Mouse (Mus musculus) heart, embryonic 13.5 days (tissue): ENCODE measurements around the gene Cyp51. TPM values are rescaled to one million over a fixed set of nuclear protein-coding genes. Genes with fewer than 3 reads are reported as not detected.

Experiments used
- ATAC-seq: fragments of 200-750 bp; cut with Nextera tagmentation; 2 replicates; pipeline ENCODE4 v1.8.0; 2017; ENCODE audit warnings: moderate TSS enrichment; ENCODE audit not compliant: insufficient number of reproducible peaks, low FRiP score, low TSS enrichment; ENCODE audit errors: extremely low read depth
- H3K27ac ChIP-seq: fragments of 300-500 bp; sonication (generic); replicated peaks from 2 replicates; pipeline ENCODE4 v1.5.1; 2015; ENCODE audit warnings: moderate library complexity, mild to moderate bottlenecking, inconsistent platforms
- H3K27me3 ChIP-seq: fragments of 300-500 bp; sonication (generic); replicated peaks from 2 replicates; pipeline ENCODE4 v1.6.1; 2015; ENCODE audit warnings: mild to moderate bottlenecking, inconsistent platforms
- H3K36me3 ChIP-seq: fragments of 300-500 bp; sonication (generic); 2 replicates; pipeline ENCODE4 v1.6.1; 2015; ENCODE audit warnings: mild to moderate bottlenecking, inconsistent platforms
- H3K4me1 ChIP-seq: fragments of 300-500 bp; sonication (generic); 2 replicates; pipeline ENCODE4 v1.6.1; 2015; ENCODE audit warnings: inconsistent platforms
- H3K4me2 ChIP-seq: fragments of 300-500 bp; sonication (generic); 2 replicates; pipeline ENCODE4 v1.6.1; 2015; ENCODE audit warnings: inconsistent platforms, mild to moderate bottlenecking, moderate library complexity
- H3K4me3 ChIP-seq: fragments of 300-500 bp; sonication (generic); 2 replicates; pipeline ENCODE4 v1.5.1; 2015; ENCODE audit warnings: moderate library complexity, mild to moderate bottlenecking, inconsistent platforms
- H3K9ac ChIP-seq: fragments of 300-500 bp; sonication (generic); 2 replicates; pipeline ENCODE4 v1.6.1; 2015; ENCODE audit warnings: inconsistent platforms, mild to moderate bottlenecking, moderate library complexity
- H3K9me3 ChIP-seq: fragments of 300-500 bp; sonication (generic); 2 replicates; pipeline ENCODE4 v1.6.1; 2016; ENCODE audit warnings: inconsistent platforms
- WGBS: fragments of 180-500 bp; shearing (Covaris S2); methylation state at CpG from one replicate; pipeline ENCODE4 v1.1.7; 2015; ENCODE audit warnings: mixed read lengths; 5-methylcytosine and 5-hydroxymethylcytosine counted together
- polyA plus RNA-seq: library from polyadenylated mRNA; unstranded; fragments of >200 nt; fragmentation: Nextera tagmentation; extraction: Ambion mirVana; gene quantifications from 2 replicates; pipeline ENCODE4 v1.2.1, GENCODE M21; 2015

Gene Cyp51
- polyA plus RNA-seq, 1 experiment from 2014 or later = 33.1 TPM

DNA sequence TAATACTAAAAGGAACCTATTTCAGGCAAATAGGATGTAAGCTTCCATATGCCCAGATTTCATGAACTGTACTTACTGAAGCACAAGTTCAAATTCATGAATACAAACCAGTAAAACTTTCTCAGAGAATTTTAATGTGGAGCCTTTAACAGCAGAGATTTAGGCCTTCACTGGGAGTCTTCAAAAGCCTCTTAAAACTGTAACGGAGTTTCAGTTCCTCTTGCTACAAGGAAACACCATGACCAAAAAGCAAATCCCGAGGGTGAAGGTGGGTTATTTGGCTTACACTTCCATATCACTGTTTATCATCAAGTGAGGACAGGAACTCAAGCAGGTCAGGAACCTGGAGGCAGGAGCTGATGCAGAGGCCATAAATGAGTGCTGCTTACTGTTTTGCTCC is 23.0 kb downstream of the Cyp51 start:
- Histone ChIP-seq H3K27me3 (no peaks in the 10 kb centered on the region), H3K9ac (no peak overlapping the region), H3K4me3 (no peak overlapping the region), H3K36me3 (peaks cover 93% of the 10 kb centered on the region), H3K27ac (no peak overlapping the region), H3K4me2 (no peak overlapping the region), H3K4me1 (no peaks in the 10 kb centered on the region), H3K9me3 (no peaks in the 10 kb centered on the region)
- 80% methylated on average over 2 of the region's 2 CpGs for WGBS
- ATAC-seq = no peak

DNA sequence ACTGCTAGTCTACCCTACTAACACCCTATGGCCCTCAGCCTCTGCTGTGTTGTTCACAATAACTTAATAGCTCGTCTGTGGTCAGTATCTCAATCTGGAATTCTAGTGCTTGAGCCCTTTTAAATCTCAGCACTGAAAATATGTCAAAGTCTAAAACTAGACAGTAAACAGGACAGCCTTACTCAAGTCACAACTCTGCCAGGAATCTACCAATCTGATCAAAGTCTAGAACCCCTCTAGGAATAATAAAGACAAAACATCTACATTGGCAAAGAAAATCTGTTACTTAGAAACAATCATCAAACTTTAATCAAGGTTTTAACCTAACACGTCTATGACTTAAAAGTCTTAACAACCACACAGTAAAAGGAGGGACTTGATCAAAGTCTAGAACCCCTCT is 23.7 kb downstream of the Cyp51 start:
- Histone ChIP-seq H3K27me3 (no peaks in the 10 kb centered on the region), H3K4me1 (no peaks in the 10 kb centered on the region), H3K27ac (no peak overlapping the region), H3K4me2 (no peak overlapping the region), H3K9me3 (no peaks in the 10 kb centered on the region), H3K4me3 (no peak overlapping the region), H3K36me3 (peaks cover 94% of the 10 kb centered on the region), H3K9ac (no peak overlapping the region)
- no peak for ATAC-seq
- 77% methylated on average over 2 of the region's 2 CpGs for WGBS

DNA sequence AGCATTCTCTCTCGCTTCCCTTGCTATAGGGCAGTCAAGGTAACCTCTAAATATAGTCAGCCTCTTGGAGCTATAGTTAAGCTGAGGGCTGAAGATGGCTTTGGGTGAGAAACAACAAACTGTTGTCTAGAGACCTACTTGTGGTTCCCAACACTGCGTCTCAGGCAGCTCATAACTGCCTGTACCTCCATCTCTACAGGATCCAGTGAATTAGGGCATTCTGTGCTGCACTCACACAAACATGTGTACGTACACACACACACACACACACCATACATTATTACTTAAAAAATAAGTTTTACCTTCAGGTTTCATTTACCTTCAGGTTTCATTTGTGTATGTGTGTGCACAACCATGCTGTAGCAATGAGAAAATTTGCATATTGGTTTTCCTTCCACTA is 25.5 kb downstream of the Cyp51 start:
- WGBS = 79% methylated on average over 3 of the region's 3 CpGs
- no peaks in the 10 kb centered on the region for H3K27me3 ChIP-seq
- H3K4me3 ChIP-seq = no peak overlapping the region
- no peak for ATAC-seq
- H3K36me3 ChIP-seq = peaks cover 86% of the 10 kb centered on the region
- no peak overlapping the region for H3K9ac ChIP-seq
- 0 out of 2 replicates have a peak, but pooled peaks cover 3% of the 10 kb centered on the region for H3K9me3 ChIP-seq
- no peak overlapping the region for H3K27ac ChIP-seq
- H3K4me1 ChIP-seq = no peaks in the 10 kb centered on the region
- H3K4me2 ChIP-seq = no peak overlapping the region

DNA sequence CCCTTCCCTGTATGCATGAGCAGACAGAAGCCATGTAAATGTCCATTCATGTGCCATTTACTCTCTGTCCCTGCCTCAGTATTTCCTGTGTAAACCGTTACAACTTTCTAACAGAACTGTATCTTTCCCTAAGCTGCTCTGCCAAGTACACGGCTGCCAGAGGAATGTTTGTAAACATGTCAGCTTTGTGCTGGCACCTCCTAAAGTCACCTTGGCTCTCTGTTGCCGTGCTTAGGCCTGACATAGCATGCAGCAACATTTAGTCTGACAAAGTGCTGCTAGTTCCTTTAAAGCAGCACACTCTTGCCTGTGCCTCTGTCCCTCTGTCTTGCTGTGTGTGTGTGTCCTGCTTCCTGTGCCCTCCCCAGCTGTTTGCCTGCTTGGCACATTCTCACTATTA is 37.3 kb downstream of the Cyp51 start:
- no peaks in the 10 kb centered on the region for H3K27me3 ChIP-seq
- ATAC-seq = no peak
- H3K4me3 ChIP-seq = no peak overlapping the region
- H3K9ac ChIP-seq = no peak overlapping the region
- no peaks in the 10 kb centered on the region for H3K4me1 ChIP-seq
- peaks cover 94% of the 10 kb centered on the region for H3K36me3 ChIP-seq
- no peak overlapping the region for H3K4me2 ChIP-seq
- WGBS = 48% methylated on average over 3 of the region's 3 CpGs
- H3K9me3 ChIP-seq = no peaks in the 10 kb centered on the region
- H3K27ac ChIP-seq = peak overlapping the region; percentile 7; the same call in 1 of the 2 replicates

DNA sequence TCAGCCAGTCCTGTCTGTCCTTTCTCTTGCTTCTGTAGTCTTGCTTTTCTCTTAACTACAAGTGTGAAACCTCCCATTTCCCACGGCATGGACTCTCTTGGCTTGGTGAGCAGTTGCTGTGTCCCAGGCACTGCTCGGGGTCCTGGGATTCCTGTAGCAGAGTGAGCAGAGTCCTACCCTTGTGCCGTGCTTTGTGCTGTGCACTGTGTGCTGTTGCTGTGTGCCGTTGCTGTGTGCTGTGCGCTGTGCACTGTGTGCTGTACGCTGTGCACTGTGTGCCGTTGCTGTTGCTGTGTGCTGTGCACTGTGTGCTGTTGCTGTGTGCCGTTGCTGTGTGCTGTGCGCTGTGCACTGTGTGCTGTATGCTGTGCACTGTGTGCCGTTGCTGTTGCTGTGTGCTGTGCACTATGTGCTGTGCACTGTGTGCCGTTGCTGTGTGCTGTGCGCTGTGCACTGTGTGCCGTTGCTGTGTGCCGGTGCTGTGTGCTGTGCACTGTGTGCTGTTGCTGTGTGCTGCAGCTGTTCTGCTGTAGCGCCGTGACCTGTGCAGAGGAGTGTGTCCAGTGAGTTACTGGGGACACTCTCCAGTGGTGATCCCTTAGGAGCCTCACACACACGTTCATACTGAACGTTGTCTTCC is 38.0 kb downstream of the Cyp51 start:
- ATAC-seq = no peak
- H3K27ac ChIP-seq = 0 out of 2 replicates have a peak overlapping the region, but pooled peaks have one; percentile 7
- peaks cover 94% of the 10 kb centered on the region for H3K36me3 ChIP-seq

DNA sequence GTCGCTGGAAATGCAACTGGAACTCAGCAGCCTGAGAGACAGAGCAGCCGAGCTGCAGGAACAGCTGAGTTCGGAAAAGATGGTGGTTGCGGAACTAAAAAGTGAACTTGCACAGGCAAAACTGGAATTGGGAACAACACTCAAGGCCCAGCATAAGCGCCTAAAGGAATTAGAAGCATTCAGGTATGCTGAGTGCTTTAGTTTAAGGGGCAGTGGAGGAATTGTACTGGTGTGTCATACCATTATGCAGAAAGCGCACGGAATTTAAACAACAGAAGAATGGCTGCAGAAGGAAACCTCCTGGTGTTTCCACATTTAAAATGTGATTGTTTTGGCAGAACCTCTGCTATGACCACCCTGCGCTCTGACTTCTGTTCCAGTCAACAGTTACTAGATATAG is 44.2 kb downstream of the Cyp51 start:
- H3K4me1 ChIP-seq = no peaks in the 10 kb centered on the region
- H3K4me2 ChIP-seq = no peak overlapping the region
- no peak overlapping the region for H3K9ac ChIP-seq
- WGBS = 88% methylated on average over 8 of the region's 8 CpGs
- H3K9me3 ChIP-seq = no peaks in the 10 kb centered on the region
- no peak overlapping the region for H3K4me3 ChIP-seq
- H3K27me3 ChIP-seq = no peaks in the 10 kb centered on the region
- no peak for ATAC-seq
- peaks cover 91% of the 10 kb centered on the region for H3K36me3 ChIP-seq
- no peak overlapping the region for H3K27ac ChIP-seq

More for the DNA sequence above, 38.0 kb downstream of the Cyp51 start:
- H3K4me1 ChIP-seq = no peaks in the 10 kb centered on the region
- WGBS = 88% methylated on average over 18 of the region's 18 CpGs
- no peak overlapping the region for H3K4me2 ChIP-seq
- no peaks in the 10 kb centered on the region for H3K9me3 ChIP-seq
- no peaks in the 10 kb centered on the region for H3K27me3 ChIP-seq
- H3K4me3 ChIP-seq = no peak overlapping the region
- H3K9ac ChIP-seq = no peak overlapping the region

DNA sequence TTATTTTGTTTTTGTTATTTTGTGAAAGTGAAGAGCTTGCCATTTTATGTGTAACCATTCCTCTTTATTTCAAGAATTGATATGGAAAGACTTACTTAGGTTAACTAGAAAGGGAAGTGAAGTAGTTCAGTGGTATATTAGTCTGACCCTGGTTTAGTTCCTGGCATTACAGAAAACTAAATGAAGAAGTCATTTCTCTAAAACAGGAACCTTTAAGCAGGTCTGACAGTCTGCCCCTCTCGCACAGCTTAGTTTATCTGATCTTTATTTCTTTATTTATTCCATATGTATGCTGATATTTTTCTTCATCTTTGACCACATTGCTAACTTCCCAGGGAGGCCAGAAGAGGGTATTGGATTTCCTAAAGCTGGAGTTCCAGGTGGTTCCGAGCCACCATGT is 63.6 kb downstream of the Cyp51 start:
- Histone ChIP-seq H3K4me2 (no peak overlapping the region), H3K4me3 (no peak overlapping the region), H3K36me3 (peaks cover 88% of the 10 kb centered on the region), H3K9ac (no peak overlapping the region), H3K4me1 (no peaks in the 10 kb centered on the region), H3K27me3 (no peaks in the 10 kb centered on the region), H3K27ac (no peak overlapping the region), H3K9me3 (no peaks in the 10 kb centered on the region)
- WGBS = 85% methylated on average over 2 of the region's 2 CpGs
- ATAC-seq = no peak

DNA sequence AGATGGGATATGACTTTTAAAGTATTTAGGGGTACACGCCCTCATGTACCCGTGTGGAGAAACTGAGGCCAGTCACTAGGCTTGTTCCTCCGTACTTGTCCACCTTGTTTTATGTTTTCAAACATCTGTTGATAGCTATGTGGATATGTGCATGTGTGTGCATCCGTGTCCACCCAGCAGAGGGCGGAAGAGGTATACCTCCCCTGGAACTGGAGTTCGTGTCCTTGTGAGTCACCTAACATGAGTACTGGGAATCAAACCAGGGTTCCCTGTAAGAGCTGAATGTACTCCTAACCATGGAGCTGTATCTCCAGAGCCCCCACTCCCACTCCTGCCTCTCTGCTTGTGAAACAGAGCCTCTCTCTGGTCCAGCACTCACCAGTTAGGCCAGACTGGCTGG is 64.2 kb downstream of the Cyp51 start:
- 79% methylated on average over 6 of the region's 6 CpGs for WGBS
- H3K4me1 ChIP-seq = no peaks in the 10 kb centered on the region
- H3K36me3 ChIP-seq = peaks cover 88% of the 10 kb centered on the region
- no peak overlapping the region for H3K9ac ChIP-seq
- H3K27ac ChIP-seq = no peak overlapping the region
- no peak for ATAC-seq
- no peaks in the 10 kb centered on the region for H3K9me3 ChIP-seq
- H3K4me3 ChIP-seq = no peak overlapping the region
- no peaks in the 10 kb centered on the region for H3K27me3 ChIP-seq
- H3K4me2 ChIP-seq = no peak overlapping the region

DNA sequence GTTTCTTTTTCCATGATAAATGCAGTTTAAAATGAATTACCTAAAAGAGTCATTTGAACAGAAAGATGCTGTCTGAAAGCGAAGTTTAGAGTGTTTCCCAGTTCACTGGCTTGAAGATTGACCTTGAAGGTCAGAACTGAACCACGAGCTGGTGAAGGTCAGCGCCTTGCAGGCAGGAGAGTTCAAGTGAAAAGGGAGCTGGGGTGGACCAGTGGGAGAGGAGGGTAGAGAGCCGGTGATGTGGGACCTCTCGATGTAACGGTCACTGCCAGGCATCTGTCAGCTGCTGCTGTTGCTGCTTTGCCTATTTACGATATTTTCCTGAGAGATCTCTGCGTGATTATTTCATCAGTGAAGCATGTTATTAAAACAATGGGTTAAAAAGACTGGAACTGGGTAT is 65.2 kb downstream of the Cyp51 start:
- Histone ChIP-seq H3K27ac (no peak overlapping the region), H3K4me3 (no peak overlapping the region), H3K9me3 (no peaks in the 10 kb centered on the region), H3K9ac (no peak overlapping the region), H3K4me2 (no peak overlapping the region), H3K27me3 (no peaks in the 10 kb centered on the region), H3K4me1 (no peaks in the 10 kb centered on the region), H3K36me3 (peaks cover 89% of the 10 kb centered on the region)
- no peak for ATAC-seq
- 84% methylated on average over 8 of the region's 8 CpGs for WGBS

DNA sequence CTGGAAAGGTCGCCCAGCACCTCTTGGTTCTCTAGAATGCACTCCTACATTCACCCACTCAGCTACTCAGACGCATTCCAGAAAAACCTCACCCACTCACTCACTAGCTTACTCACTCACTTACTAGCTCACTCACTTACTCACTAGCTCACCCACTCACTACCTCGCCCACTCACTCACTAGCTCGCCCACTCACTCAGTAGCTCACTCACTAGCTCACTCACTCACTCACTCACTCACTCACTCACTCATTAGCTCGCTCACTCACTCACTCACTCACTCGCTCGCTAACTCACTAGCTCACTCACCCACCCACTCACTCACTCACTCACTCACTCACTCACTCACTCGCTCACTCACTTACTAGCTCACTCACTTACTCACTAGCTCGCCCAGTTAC is 67.9 kb downstream of the Cyp51 start:
- Histone ChIP-seq H3K9ac (no peak overlapping the region), H3K4me3 (no peak overlapping the region), H3K4me1 (no peaks in the 10 kb centered on the region), H3K36me3 (peaks cover 84% of the 10 kb centered on the region), H3K27me3 (no peaks in the 10 kb centered on the region), H3K9me3 (no peaks in the 10 kb centered on the region), H3K4me2 (no peak overlapping the region), H3K27ac (no peak overlapping the region)
- WGBS = 89% methylated on average over 9 of the region's 9 CpGs
- ATAC-seq = no peak

DNA sequence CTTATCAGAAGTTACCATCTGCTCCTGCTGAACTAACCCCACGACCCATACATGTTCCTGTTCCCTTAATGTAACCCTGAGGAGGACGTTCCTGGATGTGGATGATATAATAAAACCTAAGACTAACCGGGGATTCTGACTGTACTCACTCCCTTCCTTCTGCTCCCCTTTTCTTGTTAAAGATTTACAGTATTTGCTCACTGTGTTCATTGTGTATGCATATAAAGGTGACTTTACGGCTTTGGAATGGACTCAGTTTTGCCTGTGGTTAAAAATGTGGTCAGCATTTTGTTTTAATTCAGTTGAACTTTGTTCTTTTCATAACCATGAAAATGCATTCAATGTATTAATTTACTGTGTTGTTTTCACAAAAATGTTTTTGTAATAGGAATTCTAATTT is 72.7 kb downstream of the Cyp51 start:
- Histone ChIP-seq H3K4me3 (no peak overlapping the region), H3K27ac (no peak overlapping the region), H3K4me1 (peaks cover 8% of the 10 kb centered on the region), H3K27me3 (no peaks in the 10 kb centered on the region), H3K4me2 (no peak overlapping the region), H3K9ac (no peak overlapping the region), H3K36me3 (peaks cover 61% of the 10 kb centered on the region), H3K9me3 (no peaks in the 10 kb centered on the region)
- WGBS = 71% methylated on average over 4 of the region's 4 CpGs
- ATAC-seq = no peak
